Mouse (Mus musculus) neural tube, embryonic 15.5 days (tissue): ENCODE measurements around the gene Ank3. TPM values are rescaled to one million over a fixed set of nuclear protein-coding genes. Genes with fewer than 3 reads are reported as not detected.
A peak's percentile ranks its signal among the peaks of the same experiment; 100 is the strongest.

Experiments
- ATAC-seq: fragments of 200-750 bp; cut with Nextera tagmentation; 2 replicates; pipeline ENCODE4 v1.8.0; 2017; ENCODE audit warnings: mild to moderate bottlenecking, moderate TSS enrichment, moderate library complexity; ENCODE audit not compliant: low FRiP score
- H3K27ac ChIP-seq: fragments of 300-500 bp; sonication (generic); replicated peaks from 2 replicates; pipeline ENCODE4 v1.5.1; 2015; ENCODE audit warnings: mild to moderate bottlenecking, inconsistent platforms
- H3K27me3 ChIP-seq: fragments of 300-500 bp; sonication (generic); replicated peaks from 2 replicates; pipeline ENCODE4 v1.6.1; 2015; ENCODE audit warnings: inconsistent platforms
- H3K36me3 ChIP-seq: fragments of 300-500 bp; sonication (generic); 2 replicates; pipeline ENCODE4 v1.6.1; 2015; ENCODE audit warnings: inconsistent platforms
- H3K4me1 ChIP-seq: fragments of 300-500 bp; sonication (generic); 2 replicates; pipeline ENCODE4 v1.6.1; 2015; ENCODE audit warnings: inconsistent platforms
- H3K4me2 ChIP-seq: fragments of 300-500 bp; sonication (generic); 2 replicates; pipeline ENCODE4 v1.6.1; 2015; ENCODE audit warnings: inconsistent platforms, mild to moderate bottlenecking, moderate library complexity
- H3K4me3 ChIP-seq: fragments of 300-500 bp; sonication (generic); replicated peaks from 2 replicates; pipeline ENCODE4 v1.5.1; 2015; ENCODE audit warnings: mild to moderate bottlenecking, inconsistent platforms
- H3K9ac ChIP-seq: fragments of 300-500 bp; sonication (generic); replicated peaks from 2 replicates; pipeline ENCODE4 v1.6.1; 2015; ENCODE audit warnings: mild to moderate bottlenecking, inconsistent platforms
- H3K9me3 ChIP-seq: fragments of 300-500 bp; sonication (generic); replicated peaks from 2 replicates; pipeline ENCODE4 v1.6.1; 2016; ENCODE audit warnings: inconsistent platforms
- WGBS: fragments of 180-500 bp; shearing (Covaris S2); methylation state at CpG from one replicate; pipeline ENCODE4 v1.1.7; 2015; ENCODE audit warnings: mixed read lengths; 5-methylcytosine and 5-hydroxymethylcytosine counted together
- polyA plus RNA-seq: library from polyadenylated mRNA; unstranded; fragments of >200 nt; fragmentation: Nextera tagmentation; extraction: Ambion mirVana; gene quantifications from 2 replicates; pipeline ENCODE4 v1.2.1, GENCODE M21; 2015

Gene Ank3
- polyA plus RNA-seq, 1 experiment from 2014 or later, result 89.5 TPM

DNA sequence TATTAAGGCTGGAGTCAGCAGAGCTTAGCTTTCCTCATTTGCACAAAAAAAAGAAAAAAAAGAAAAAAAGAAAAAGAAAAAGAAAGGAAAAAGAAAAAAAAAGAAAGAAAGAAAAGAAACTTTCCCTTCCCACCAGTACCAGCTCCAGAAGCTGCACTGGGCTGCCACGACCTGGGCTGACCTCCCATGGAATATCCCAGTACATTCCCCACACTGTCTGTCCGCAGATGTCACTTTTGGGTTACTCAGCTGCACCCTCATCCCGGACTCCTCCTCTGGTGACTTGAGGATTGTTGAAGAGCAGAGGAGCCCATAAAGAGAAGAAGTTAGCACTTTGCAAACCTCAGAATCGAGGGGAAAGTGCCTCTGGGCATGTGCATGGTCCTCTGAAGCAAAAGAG, 433.7 kb downstream of the Ank3 start:
- no peaks in the 10 kb centered on the region for H3K27me3 ChIP-seq
- H3K4me1 ChIP-seq, result 0 out of 2 replicates have a peak, but pooled peaks cover 6% of the 10 kb centered on the region
- H3K9me3 ChIP-seq, result no peaks in the 10 kb centered on the region
- no peak overlapping the region for H3K4me3 ChIP-seq
- WGBS, result 77% methylated on average over 4 of the region's 4 CpGs
- ATAC-seq, result no peak
- no peak overlapping the region for H3K27ac ChIP-seq
- peaks cover 3% of the 10 kb centered on the region; the same call in 1 of the 2 replicates for H3K36me3 ChIP-seq
- no peak overlapping the region for H3K9ac ChIP-seq
- no peak overlapping the region for H3K4me2 ChIP-seq

DNA sequence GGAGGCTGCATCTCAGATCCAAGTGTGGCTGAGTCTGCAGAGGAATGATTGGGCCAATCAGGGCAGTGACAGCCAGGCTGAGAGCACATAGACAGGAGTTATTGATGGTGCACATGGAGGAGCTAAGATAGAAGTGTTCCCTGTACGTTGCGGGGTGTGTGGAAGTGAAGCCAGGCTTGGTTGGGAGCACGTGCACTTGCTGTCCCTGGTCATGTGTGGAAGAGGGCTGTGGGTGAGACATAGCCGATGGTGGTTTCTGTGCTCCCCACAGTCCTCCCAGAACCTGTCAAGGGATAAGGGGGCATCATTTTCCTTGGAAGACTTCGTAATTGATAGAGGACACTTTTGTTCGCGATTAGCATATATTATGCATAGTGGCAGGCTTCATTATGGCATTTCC, 434.2 kb downstream of the Ank3 start:
- H3K27ac ChIP-seq, result no peak overlapping the region

GRCm38 (mm10) chr10:69834700-69835099, 436.1 kb downstream of the Ank3 start:
- ATAC-seq, result no peak
- Histone ChIP-seq H3K9ac (no peak overlapping the region), H3K4me1 (0 out of 2 replicates have a peak, but pooled peaks cover 6% of the 10 kb centered on the region), H3K9me3 (no peaks in the 10 kb centered on the region), H3K4me3 (no peak overlapping the region), H3K4me2 (no peak overlapping the region), H3K27me3 (no peaks in the 10 kb centered on the region), H3K27ac (no peak overlapping the region), H3K36me3 (no peaks in the 10 kb centered on the region; the same call in 1 of the 2 replicates)
- WGBS, result 44% methylated on average over 4 of the region's 4 CpGs

More for the DNA sequence above, 434.2 kb downstream of the Ank3 start:
- ATAC-seq, result no peak
- H3K9me3 ChIP-seq, result no peaks in the 10 kb centered on the region
- H3K4me3 ChIP-seq, result no peak overlapping the region
- WGBS, result 84% methylated on average over 7 of the region's 7 CpGs
- no peak overlapping the region for H3K9ac ChIP-seq
- no peak overlapping the region for H3K4me2 ChIP-seq
- H3K36me3 ChIP-seq, result peaks cover 3% of the 10 kb centered on the region; the same call in 1 of the 2 replicates
- H3K27me3 ChIP-seq, result no peaks in the 10 kb centered on the region
- H3K4me1 ChIP-seq, result 0 out of 2 replicates have a peak, but pooled peaks cover 6% of the 10 kb centered on the region

GRCm38 (mm10) chr10:69845749-69846148, 447.2 kb downstream of the Ank3 start:
- 43% methylated on average over 4 of the region's 4 CpGs for WGBS
- Histone ChIP-seq H3K4me2 (no peak overlapping the region), H3K9me3 (no peaks in the 10 kb centered on the region), H3K36me3 (peaks cover 10% of the 10 kb centered on the region; the same call in 1 of the 2 replicates), H3K27ac (peak overlapping the region; percentile 4; the same call in 1 of the 2 replicates), H3K27me3 (no peaks in the 10 kb centered on the region), H3K4me3 (no peak overlapping the region), H3K4me1 (peaks cover 2% of the 10 kb centered on the region; the same call in 1 of the 2 replicates), H3K9ac (no peak overlapping the region)
- ATAC-seq, result peak; percentile 74

- H3K9me3 ChIP-seq, result no peaks in the 10 kb centered on the region
- 58% methylated on average over 5 of the region's 5 CpGs for WGBS
- H3K27me3 ChIP-seq, result no peaks in the 10 kb centered on the region
- no peak overlapping the region for H3K4me3 ChIP-seq
- ATAC-seq, result no peak
- H3K9ac ChIP-seq, result no peak overlapping the region
- H3K4me2 ChIP-seq, result no peak overlapping the region
- no peaks in the 10 kb centered on the region for H3K4me1 ChIP-seq
- peaks cover 12% of the 10 kb centered on the region; the same call in 1 of the 2 replicates for H3K36me3 ChIP-seq
- H3K27ac ChIP-seq, result no peak overlapping the region
Observed at GRCm38 (mm10) chr10:69852366-69853091, 454.0 kb downstream of the Ank3 start.

DNA sequence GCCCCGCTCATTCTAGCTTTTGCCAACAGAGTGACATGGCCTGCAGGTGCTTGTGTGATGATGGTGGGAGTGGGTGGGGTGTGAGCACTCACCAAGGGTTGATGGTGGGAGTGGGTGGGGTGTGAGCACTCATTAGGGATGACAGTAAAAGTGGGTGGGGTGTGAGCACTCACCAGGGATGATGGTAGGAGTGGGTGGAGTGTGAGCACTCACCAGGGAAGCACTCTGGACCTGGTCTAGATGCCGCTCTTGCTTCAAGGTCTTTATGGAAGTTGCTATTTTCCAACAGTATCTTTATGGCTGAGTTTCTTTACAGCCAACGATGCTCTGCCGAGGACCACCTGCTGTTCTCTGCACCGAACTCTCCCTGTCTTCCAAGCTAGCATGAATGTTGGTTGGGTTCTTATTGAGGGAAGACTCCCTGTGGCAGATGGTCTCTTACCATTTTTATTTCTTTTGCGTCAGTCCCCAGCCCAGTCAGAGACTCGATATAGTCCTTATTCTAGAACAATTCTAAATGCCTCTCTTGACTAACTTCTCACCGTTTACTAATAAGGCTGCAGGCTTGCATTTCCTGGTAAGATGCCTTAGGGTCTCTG, 456.1 kb downstream of the Ank3 start:
- Histone ChIP-seq H3K4me3 (no peak overlapping the region), H3K36me3 (peaks cover 12% of the 10 kb centered on the region; the same call in 1 of the 2 replicates), H3K27ac (no peak overlapping the region), H3K4me1 (peaks cover 15% of the 10 kb centered on the region), H3K9me3 (no peaks in the 10 kb centered on the region), H3K9ac (no peak overlapping the region), H3K27me3 (no peaks in the 10 kb centered on the region), H3K4me2 (no peak overlapping the region)
- WGBS, result 79% methylated on average over 8 of the region's 8 CpGs
- no peak for ATAC-seq

DNA sequence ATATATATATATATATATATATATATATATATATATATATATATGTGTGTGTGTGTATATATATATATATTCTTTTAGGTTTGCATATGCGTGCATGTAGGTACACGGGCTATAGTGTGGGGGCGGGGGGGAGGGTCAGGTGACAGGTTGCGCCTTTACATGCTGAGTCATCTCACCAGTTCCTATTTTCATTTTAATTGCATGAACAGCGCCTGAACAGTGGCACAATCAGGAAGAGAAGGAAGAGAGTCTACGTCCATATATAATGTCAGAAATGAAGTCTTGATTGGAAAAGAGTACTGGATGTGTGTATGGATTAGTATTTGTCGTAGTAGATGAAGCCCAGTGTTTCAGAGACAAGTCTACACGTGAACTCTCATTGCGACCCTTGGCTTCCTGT, 459.4 kb downstream of the Ank3 start:
- H3K4me1 ChIP-seq, result peaks cover 20% of the 10 kb centered on the region
- no peaks in the 10 kb centered on the region; the same call in 1 of the 2 replicates for H3K36me3 ChIP-seq
- WGBS, result 91% methylated on average over 9 of the region's 9 CpGs
- peak overlapping the region; percentile 82 for H3K27ac ChIP-seq
- H3K4me3 ChIP-seq, result no peak overlapping the region
- no peak overlapping the region for H3K4me2 ChIP-seq
- ATAC-seq, result no peak
- H3K9me3 ChIP-seq, result no peaks in the 10 kb centered on the region
- no peak overlapping the region for H3K9ac ChIP-seq
- H3K27me3 ChIP-seq, result no peaks in the 10 kb centered on the region

- H3K4me2 ChIP-seq, result no peak overlapping the region
- WGBS, result 5% methylated on average over 4 of the region's 4 CpGs
- no peak overlapping the region for H3K9ac ChIP-seq
- H3K36me3 ChIP-seq, result no peaks in the 10 kb centered on the region; the same call in 1 of the 2 replicates
- no peaks in the 10 kb centered on the region for H3K27me3 ChIP-seq
- H3K4me1 ChIP-seq, result peaks cover 20% of the 10 kb centered on the region
- H3K27ac ChIP-seq, result peak overlapping the region; percentile 82
- ATAC-seq, result peak; percentile 63
- H3K9me3 ChIP-seq, result no peaks in the 10 kb centered on the region
- H3K4me3 ChIP-seq, result no peak overlapping the region
Observed at GRCm38 (mm10) chr10:69858897-69859605, 460.5 kb downstream of the Ank3 start.

DNA sequence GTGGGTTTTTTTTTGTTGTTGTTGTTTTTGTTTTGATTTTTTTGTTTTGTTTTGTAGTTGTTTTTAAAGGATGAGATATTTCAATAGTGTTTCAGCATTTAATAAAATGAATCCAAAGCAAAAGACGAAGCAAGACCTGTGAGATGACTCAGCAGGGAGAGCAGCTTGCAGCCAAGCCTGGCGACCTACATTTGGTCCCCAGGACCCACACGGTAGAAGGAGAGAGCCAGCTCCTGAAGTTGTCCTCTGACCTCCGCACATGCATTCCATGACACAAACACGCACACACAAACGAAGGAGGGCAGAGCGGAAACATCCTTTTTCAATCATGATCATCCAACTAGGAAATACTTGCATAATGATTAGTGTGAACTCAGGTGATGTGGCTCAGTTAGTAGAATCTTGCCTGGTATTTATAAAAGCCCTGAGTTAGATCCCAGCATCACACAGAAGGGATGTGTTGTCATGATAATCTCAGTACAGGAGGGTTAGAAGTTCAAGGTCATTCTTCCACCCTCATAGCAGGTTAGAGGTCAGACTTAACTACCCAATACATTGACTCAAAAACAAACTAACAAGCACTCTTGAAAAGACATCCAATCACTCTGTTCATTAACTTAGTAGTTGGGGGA, 461.4 kb downstream of the Ank3 start:
- WGBS, result 72% methylated on average over 7 of the region's 7 CpGs
- no peak overlapping the region for H3K4me3 ChIP-seq
- 0 out of 2 replicates have a peak overlapping the region, but pooled peaks have one; percentile 33 for H3K27ac ChIP-seq

GRCm38 (mm10) chr10:69862829-69863228, 464.3 kb downstream of the Ank3 start:
- 61% methylated on average over 8 of the region's 8 CpGs for WGBS
- Histone ChIP-seq H3K4me2 (no peak overlapping the region), H3K4me3 (no peak overlapping the region), H3K9ac (no peak overlapping the region), H3K4me1 (peaks cover 26% of the 10 kb centered on the region), H3K27me3 (no peaks in the 10 kb centered on the region), H3K9me3 (no peaks in the 10 kb centered on the region), H3K36me3 (0 out of 2 replicates have a peak, but pooled peaks cover 4% of the 10 kb centered on the region), H3K27ac (0 out of 2 replicates have a peak overlapping the region, but pooled peaks have one; percentile 13)
- ATAC-seq, result no peak

More for the DNA sequence above, 461.4 kb downstream of the Ank3 start:
- H3K27me3 ChIP-seq, result no peaks in the 10 kb centered on the region
- H3K4me1 ChIP-seq, result peaks cover 20% of the 10 kb centered on the region
- H3K9ac ChIP-seq, result no peak overlapping the region
- H3K4me2 ChIP-seq, result no peak overlapping the region
- no peaks in the 10 kb centered on the region; the same call in 1 of the 2 replicates for H3K36me3 ChIP-seq
- no peak for ATAC-seq
- no peaks in the 10 kb centered on the region for H3K9me3 ChIP-seq

DNA sequence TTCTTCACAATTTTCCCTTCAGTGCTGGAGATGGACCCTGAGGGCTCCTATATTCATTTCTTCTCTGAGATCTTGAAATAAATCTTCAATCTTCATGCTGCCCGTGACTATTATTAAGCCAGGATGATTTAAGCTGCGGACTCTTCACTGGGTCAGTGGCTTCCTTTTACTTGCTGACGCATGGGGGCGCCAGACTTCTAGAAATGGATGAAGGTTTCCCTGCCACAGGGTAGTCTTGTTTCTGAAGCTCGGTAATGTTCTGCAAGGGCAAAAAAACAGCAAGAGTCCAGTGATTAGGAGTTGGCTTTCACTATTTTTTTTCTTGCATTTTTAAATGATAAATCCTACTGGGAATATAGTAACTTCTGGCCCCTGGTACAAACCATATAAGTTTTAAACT, 471.8 kb downstream of the Ank3 start:
- H3K27me3 ChIP-seq, result no peaks in the 10 kb centered on the region
- peaks cover 18% of the 10 kb centered on the region for H3K4me1 ChIP-seq
- peaks cover 36% of the 10 kb centered on the region for H3K36me3 ChIP-seq
- WGBS, result 7% methylated on average over 5 of the region's 5 CpGs
- H3K27ac ChIP-seq, result no peak overlapping the region; the same call in 1 of the 2 replicates
- no peak overlapping the region for H3K4me2 ChIP-seq
- H3K4me3 ChIP-seq, result no peak overlapping the region
- H3K9ac ChIP-seq, result no peak overlapping the region
- ATAC-seq, result 0 out of 2 replicates have a peak, but pooled peaks have one; percentile 16
- no peaks in the 10 kb centered on the region for H3K9me3 ChIP-seq
